Mouse (Mus musculus) left cerebral cortex, postnatal 36 days (tissue): ENCODE data around the gene Ppp3ca. TPM values are rescaled to one million over a fixed set of nuclear protein-coding genes. Genes with fewer than 3 reads are reported as not detected.

ENCODE experiments used
- DNase-seq, 2 experiments: peaks; one replicate each; pipeline ENCODE4 v3.0.0; 2021 to 2022; ENCODE audit warnings: low spot score in 2 of 2, mixed read lengths in 1 of 2
- intact Hi-C: fragments of 180-260 bp; cut with DNase I; formaldehyde crosslinking; loops from one replicate; pipeline ENCODE4 v1.15.1; 2025
- total RNA-seq, 2 experiments: library from RNA; stranded (reverse); gene quantifications; 2 replicates each; pipeline ENCODE4 v1.2.3; 2021

Ppp3ca gene
- total RNA-seq, 2 experiments from 2014 or later = 853 to 913 TPM

DNA sequence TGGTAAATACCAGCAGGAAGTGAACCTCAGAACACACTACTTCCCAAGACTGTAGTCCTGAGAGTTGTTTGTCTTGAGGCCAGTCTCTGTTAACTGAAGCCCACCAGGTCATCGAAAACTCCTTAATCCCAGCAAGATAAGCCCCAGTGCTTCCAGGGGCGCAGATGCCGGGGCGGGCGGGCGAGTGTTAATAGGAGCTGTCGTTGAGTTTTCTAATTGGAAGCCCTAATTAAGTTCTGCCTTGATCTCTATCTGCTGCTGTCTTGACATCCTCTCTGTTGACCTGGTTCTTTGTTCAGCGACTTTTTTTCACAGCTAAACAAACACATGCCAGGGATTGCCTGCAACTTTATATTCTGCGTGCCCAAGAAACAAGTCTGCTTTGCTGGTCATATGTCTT lies 165.9 kb downstream of the Ppp3ca start:
- no peak for DNase-seq
- intact Hi-C loops = loop anchor here (10.0 kb wide), 1 partner anchor 161 kb away; the partner anchor contains the start of gene Ppp3ca

DNA sequence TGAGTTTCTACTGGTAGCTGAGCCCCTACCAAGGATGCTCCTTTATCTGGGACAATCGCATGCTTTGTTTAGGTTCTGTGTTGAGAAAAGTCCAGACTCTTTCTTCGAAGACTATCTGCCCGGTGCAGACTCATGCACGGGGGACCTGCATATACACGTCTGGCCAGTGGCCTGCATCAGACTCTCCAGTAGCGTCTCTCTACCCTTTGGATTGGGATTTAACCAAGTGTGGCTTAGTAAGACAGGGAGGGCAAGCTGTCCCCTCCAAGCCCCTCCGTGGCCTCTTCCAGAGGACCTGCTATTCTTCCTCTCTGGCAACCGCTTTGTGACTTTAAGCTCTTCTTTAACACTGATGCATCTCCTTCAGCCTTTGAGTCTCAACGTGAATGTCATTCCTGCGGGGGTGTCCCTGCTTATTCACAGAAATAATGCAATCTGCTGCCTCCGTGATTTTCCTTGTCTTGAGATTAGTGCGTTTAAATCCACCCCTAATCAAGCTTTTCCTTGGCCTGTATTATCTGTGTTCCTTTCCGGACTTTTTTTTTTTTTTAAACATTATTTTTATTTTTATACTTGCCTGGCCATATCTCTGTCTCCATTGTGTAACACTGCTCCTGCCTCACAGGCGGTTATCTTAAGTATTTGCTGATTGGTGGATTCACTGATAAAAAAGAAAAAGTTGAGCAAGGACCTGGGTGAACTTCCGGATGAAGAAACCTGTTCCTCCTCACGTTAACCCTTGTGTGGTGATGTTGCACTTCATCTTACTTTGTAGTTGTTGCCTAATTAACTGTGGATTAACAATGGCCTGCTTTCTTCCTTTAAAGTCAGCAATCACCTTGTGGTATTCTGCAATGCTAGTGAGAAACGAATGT lies 166.6 kb downstream of the Ppp3ca start:
- intact Hi-C loops = loop anchor here (10.0 kb wide), 1 partner anchor 162 kb away; the partner anchor contains the start of gene Ppp3ca
- DNase-seq = no peak

DNA sequence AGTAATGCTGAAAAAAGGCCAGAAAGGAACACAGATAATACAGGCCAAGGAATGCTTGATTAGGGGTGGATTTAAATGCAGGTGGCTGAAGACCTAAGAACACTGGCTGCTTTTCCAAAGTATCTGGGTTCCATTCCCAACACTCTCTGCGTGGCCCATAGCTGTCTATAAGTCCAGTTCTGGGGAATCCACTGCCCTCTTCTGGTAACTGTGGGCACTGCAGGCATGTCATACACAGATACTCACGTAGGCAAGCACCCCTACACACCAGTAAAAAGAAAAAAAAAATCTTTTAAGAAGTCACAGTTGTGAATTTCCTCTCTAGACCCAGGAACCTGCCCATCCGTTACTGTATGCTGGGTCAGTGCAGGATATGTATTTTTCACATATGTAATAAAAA lies 167.7 kb downstream of the Ppp3ca start:
- intact Hi-C loops = loop anchor here (10.0 kb wide), 1 partner anchor 163 kb away; the partner anchor contains the start of gene Ppp3ca
- no peak for DNase-seq

DNA sequence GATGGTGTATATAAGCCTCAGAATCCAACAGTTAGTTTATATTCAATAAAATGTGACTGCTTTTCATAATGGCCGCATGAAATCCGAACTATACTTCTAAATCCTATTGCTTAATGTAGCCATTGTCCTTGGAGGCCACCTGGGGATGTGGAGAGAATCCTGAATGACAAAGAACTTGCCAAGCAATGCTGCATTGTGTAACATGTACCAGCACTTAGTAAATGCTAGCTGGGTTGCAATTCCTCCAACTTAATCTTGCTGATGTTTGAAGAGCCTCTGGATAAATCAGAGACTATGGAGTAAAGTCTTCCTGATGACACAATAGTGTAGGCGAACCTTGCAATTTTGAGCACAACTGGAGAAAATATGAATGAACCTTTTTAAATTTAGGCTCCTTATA lies 171.4 kb downstream of the Ppp3ca start:
- DNase-seq = no peak
- intact Hi-C loops = no loop called here

DNA sequence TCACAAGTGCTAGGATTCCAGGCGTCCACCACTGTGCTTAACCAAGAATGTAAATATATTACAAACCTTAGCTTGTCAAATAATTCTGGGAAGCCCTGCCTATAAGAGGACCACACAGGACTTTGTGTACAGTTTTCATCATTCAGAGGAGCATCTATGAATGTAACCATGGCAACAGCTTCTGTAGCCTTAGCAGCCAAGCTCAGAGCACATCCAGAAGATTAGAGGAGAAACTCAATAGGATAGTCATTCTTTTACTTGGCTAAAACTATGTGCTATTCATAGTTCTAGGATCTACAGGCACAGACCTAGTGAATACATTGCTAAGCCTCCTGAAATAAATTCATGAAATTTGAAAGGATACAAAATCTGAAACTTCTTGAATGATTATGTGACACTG lies 172.5 kb downstream of the Ppp3ca start:
- no peak for DNase-seq
- intact Hi-C loops = no loop called here

DNA sequence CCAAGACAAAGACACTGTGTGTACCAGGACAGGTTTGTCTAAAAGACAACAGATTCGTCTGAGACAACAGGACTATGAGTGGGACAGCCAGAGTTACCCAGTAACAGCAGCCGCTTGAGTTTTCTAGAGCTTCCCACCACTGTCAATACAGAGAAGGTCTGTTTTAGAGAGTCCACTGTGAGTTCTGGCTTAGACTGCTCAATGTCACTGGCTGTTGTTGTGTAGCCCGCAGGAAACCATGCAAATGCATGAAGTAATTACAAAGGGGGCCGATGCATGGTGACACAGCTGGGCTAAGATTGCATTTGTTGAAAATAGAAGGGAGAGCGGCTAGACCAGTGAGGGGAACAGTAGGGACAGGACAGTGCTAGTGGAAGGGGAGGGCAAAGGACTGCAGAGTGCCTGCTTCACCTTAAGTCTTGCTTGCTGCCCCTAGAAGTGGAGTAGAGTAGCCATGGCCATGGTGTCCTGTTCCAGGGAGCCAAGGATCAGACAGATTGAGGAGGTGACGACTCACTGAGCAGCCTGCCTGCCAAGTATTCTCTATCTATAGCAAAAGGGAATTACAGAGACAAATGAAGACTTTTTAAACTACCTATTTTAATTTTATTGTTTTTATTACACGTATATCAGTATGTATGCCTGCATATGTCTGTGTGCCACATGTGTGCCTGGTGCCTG lies 174.0 kb downstream of the Ppp3ca start:
- intact Hi-C loops = no loop called here
- no peak for DNase-seq

DNA sequence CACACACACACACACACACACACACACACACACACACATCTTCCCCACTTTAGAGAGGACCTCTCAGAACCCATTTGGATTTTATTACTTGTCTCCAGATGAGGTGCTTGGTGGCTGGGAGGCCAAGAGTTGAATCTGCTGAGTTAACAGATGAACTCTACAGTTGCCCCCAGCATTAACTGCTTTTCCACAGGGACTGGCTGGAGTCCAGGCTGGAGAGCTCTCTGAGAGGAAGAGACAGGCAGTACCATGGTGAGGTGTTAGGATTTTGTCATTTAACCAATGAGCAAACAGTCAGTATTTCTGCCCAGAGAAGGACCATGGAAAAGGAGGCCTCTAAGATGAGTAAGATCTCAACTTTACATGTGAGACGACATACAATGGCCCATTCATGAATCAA lies 179.1 kb downstream of the Ppp3ca start:
- intact Hi-C loops = no loop called here
- no peak for DNase-seq

- intact Hi-C loops = no loop called here
- no peak for DNase-seq
These were observed 183.0 kb downstream of the Ppp3ca start for GRCm38 (mm10) chr3:136852921-136853320.

DNA sequence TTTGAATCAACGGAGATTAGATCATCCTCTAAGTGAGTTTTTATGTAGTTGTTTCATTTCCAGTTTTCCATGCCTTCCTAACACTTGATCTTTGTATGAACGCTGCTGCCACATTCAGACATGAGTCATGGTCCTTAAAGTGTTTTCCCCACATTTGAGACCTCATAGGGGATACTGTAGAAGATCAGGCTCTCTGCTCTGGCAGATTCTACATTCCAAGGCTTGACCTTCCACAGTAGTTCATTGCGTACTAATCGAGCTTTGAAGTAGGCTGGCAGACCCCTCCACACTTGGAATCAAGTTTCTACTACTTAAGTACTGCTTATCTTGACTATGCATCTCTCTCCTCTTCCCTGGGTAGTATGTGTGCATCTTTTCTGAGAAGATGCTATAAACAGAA lies 183.7 kb downstream of the Ppp3ca start:
- intact Hi-C loops = no loop called here
- DNase-seq = no peak

DNA sequence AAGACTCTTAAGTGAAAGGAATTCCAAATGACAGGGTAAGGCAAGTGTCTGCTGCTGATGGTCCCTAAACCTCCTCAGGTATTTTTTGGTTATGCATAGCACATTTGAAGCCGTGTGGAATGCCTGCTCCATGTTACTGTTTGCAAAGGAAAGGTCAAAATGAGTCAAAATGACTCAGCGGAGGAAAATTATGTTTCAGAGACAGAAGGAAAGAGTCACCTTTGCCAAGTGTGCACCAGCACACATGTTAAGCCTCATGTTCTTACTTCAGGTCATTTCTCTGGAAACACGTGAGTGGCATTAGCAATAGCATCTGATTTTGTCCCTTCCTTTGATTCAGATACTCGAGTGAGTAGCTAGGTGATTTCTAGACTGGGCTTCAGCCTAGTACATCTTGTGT lies 186.1 kb downstream of the Ppp3ca start:
- no peak for DNase-seq
- intact Hi-C loops = no loop called here

- no peak for DNase-seq
- intact Hi-C loops = no loop called here
These were observed 192.3 kb downstream of the Ppp3ca start for GRCm38 (mm10) chr3:136862051-136862837.

DNA sequence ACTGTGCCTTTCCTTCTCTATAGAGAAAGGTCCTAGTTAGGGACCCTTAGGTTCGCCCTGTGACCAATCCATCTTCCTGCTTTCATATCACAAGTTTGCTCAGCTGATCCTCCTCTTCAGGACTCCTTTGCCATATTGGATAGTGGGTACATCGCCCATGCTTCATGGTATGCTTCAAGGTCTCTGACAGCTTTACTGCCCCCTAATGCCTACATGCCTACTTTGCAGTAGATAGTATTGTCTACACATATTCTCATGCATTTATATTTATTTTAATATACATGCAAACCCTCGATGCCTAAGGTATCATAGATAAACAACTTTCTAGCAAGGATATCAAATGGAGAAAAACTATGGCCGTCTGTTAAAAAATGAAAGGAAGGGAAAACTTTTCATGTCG lies 193.2 kb downstream of the Ppp3ca start:
- DNase-seq = no peak
- intact Hi-C loops = no loop called here

DNA sequence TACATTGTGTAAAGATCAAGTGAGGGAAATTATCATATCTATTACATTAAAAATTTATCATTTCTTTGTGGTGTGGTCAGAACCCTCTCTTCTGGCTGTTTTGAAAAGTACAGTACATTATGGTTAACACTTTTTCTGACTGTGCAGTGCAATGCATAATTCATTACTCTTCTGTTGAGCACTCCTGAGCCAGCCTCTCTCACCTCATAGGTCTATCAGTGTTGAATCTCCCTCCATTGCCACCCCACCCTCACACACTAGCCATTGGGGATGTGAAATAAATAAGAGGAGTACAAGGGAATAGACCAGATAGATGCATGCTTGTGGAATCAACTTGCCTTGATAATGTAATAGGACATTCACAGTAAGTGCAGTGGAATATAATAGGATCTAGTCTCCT lies 194.4 kb downstream of the Ppp3ca start:
- intact Hi-C loops = no loop called here
- no peak for DNase-seq

- intact Hi-C loops = no loop called here
These were observed 195.4 kb downstream of the Ppp3ca start for GRCm38 (mm10) chr3:136865176-136865859.

DNA sequence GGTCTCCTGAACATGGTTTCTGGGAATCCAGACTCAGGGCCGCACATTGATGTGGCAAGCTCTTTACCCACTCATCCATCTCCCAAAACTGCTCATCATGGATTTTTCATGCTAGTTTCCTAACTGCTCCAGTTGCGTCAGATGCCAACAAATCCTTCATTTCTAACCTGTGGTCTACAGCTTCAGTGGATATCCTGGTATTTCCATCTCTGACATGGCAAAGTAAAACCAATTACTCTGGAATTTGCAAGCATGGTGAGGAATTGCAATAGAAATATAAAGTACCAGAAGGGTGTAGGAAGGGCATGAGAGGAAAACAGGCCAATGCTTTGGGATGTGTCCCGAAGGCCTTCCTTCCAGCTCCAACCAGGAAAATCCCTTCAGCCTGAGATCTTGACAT lies 196.2 kb downstream of the Ppp3ca start:
- intact Hi-C loops = no loop called here
- DNase-seq = no peak

More at GRCm38 (mm10) chr3:136865176-136865859, 195.4 kb downstream of the Ppp3ca start:
- DNase-seq = no peak

DNA sequence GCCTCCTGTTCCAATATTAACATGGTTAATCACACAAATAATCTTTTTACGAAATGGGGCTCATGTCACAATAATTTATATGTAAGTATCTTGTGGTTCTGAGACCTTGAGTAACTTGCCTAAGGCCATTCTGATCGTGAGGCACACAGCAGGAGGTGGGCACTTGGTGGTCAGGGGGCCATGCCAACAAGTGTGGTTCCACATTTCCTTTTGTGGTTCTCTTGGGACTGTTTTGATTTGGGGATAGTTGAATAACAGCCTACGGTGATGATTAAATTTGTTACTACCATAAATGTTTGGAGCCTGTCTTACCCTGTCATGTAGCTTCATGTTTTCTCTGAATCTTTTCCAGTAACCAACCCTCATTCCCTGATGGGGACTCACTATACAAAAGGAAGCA lies 196.6 kb downstream of the Ppp3ca start:
- no peak for DNase-seq
- intact Hi-C loops = no loop called here

DNA sequence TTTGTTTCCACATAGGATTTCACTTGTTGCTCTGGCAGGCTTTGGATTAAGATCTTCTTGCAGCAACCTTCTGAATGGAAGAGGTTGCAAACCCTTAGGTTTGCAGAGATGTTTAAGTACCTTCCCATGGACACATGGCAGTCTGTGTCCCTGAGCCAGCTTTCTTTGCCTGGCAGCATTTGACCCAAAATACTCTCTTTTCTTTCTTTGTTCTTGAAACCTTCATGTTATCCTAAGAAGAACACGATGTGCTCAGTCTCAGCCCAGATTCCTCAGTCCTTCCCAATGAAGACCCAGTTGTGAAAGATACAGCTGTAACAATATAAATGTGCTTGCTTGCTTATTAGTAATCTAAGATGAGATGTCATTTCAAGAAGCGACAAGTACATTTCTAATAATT lies 197.4 kb downstream of the Ppp3ca start:
- intact Hi-C loops = no loop called here
- no peak for DNase-seq

GRCm38 (mm10) chr3:136871772-136872532 lies 202.0 kb downstream of the Ppp3ca start:
- intact Hi-C loops = no loop called here

DNA sequence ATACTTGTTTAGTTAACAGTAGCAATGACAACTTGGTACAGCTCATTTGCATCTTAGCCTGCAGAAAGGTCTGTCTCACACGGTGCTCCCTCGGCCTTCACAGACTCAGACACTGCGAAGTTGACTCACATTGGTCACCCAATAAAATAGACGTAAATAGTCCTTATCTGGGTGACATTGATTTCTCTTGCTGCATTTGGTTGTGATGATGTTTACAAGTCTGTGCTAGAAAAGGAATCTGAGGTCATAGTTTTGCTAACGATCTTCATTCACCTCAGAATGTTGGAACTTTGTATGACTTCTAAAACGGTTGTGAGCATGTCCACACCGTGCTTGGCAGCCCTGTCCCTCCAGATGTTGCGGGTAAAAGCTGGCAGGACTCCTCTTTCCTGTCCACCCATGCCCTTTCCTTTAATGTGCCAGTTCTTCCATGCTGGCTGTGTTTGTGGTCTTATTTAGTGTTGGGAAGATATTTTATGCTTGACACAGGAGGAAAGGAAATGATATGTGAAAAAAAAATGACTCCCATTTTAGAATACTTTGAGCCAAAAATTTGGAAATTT lies 202.7 kb downstream of the Ppp3ca start:
- intact Hi-C loops = no loop called here
- DNase-seq = no peak

More at GRCm38 (mm10) chr3:136871772-136872532, 202.0 kb downstream of the Ppp3ca start:
- no peak for DNase-seq
